Mouse (Mus musculus) ovary, adult 18-20 months (tissue): ENCODE measurements around the gene Zfp81.
"Not testable (repeated sequence)": the region's sequence is repeated elsewhere in the genome, so short reads cannot be mapped to it uniquely, and the experiment has no call there.

Experiments
- DNase-seq: peaks from one replicate; pipeline ENCODE4 v3.0.0; 2022; ENCODE audit warnings: low spot score, mixed read lengths

Gene Zfp81

GRCm38 (mm10) chr17:33358411-33359384 is at the start of gene Zfp81:
Gene Zfp81, minus strand, starts transcription at chr17:33358878.
- DNase-seq = peak; percentile 69

GRCm38 (mm10) chr17:33394182-33395034 is 35.7 kb upstream of the Zfp81 start, which contains the start of gene Zfp101:
Gene Zfp101, minus strand, starts transcription at chr17:33394641.
- peak; percentile 82 for DNase-seq

GRCm38 (mm10) chr17:33392271-33392670 is 33.6 kb upstream of the Zfp81 start:
- no peak for DNase-seq

GRCm38 (mm10) chr17:33385705-33386104 is 27.0 kb upstream of the Zfp81 start:
- DNase-seq = no peak

GRCm38 (mm10) chr17:33372795-33373194 is 14.1 kb upstream of the Zfp81 start:
- DNase-seq = no peak

- DNase-seq = no peak
Measured at GRCm38 (mm10) chr17:33352981-33353380, 5.7 kb downstream of the Zfp81 start.

GRCm38 (mm10) chr17:33289876-33290149 is 68.9 kb downstream of the Zfp81 start:
- not testable (repeated sequence) for DNase-seq

- not testable (repeated sequence) for DNase-seq
Measured at GRCm38 (mm10) chr17:33289039-33289875, 69.4 kb downstream of the Zfp81 start, which contains the start of gene Zfp955b. Gene Zfp955b, plus strand, starts transcription at chr17:33289544.
